Mouse (Mus musculus) heart, adult 2 months (tissue): Measurements from ENCODE around the gene Eid2. TPM values are rescaled to one million over a fixed set of nuclear protein-coding genes. Genes with fewer than 3 reads are reported as not detected.
A peak's percentile ranks its signal among the peaks of the same experiment; 100 is the strongest.

ENCODE experiments used
- DNase-seq, 2 experiments: peaks; one replicate each; pipeline ENCODE4 v3.0.0; 2021
- H3K27ac ChIP-seq: fragments of 200-600 bp; 2 replicates; pipeline ENCODE4 v1.8.1; 2022
- H3K27me3 ChIP-seq: fragments of 200-500 bp; 2 replicates; pipeline ENCODE4 v1.6.1; 2012; ENCODE audit warnings: mild to moderate bottlenecking, low read length, inconsistent platforms, mixed read lengths; ENCODE audit not compliant: control insufficient read depth, insufficient read depth
- H3K36me3 ChIP-seq: fragments of 200-500 bp; 2 replicates; pipeline ENCODE4 v1.6.1; 2012; ENCODE audit warnings: low read length, inconsistent platforms; ENCODE audit not compliant: control insufficient read depth, insufficient read depth
- H3K4me1 ChIP-seq: fragments of 200-500 bp; 2 replicates; pipeline ENCODE4 v1.6.1; 2011; ENCODE audit warnings: low read length; ENCODE audit not compliant: control insufficient read depth, insufficient read depth
- H3K4me3 ChIP-seq: fragments of 200-600 bp; 2 replicates; pipeline ENCODE4 v1.8.1; 2022
- H3K79me2 ChIP-seq: fragments of 200-500 bp; replicated peaks from 2 replicates; pipeline ENCODE4 v1.6.1; 2012; ENCODE audit warnings: mild to moderate bottlenecking, inconsistent platforms, low read length, moderate library complexity, mixed read lengths; ENCODE audit not compliant: control insufficient read depth, insufficient read depth
- H3K9ac ChIP-seq: fragments of 200-500 bp; 2 replicates; pipeline ENCODE4 v1.6.1; 2012; ENCODE audit warnings: low read depth, mild to moderate bottlenecking, control low read depth, inconsistent platforms, low read length, mixed read lengths
- CTCF ChIP-seq: fragments of 200-600 bp; IDR thresholded peaks from 2 replicates; pipeline ENCODE4 v1.8.1; 2022; ENCODE audit warnings: antibody characterized with exemption, mild to moderate bottlenecking, moderate library complexity
- EP300 ChIP-seq: fragments of 200-500 bp; IDR thresholded peaks from 2 replicates; pipeline ENCODE4 v1.6.1; 2011; ENCODE audit warnings: low read depth, low read length, control low read depth; ENCODE audit not compliant: insufficient read depth
- POLR2A ChIP-seq: fragments of 200-500 bp; IDR thresholded peaks from 2 replicates; pipeline ENCODE4 v1.6.1; 2011; ENCODE audit warnings: mild to moderate bottlenecking, low read depth, low read length, control low read depth; ENCODE audit not compliant: insufficient read depth
- WGBS: fragments of 180-500 bp; shearing (Covaris S2); methylation state at CpG from one replicate; pipeline ENCODE4 v1.1.7; 2018; 5-methylcytosine and 5-hydroxymethylcytosine counted together
- intact Hi-C: fragments of 180-260 bp; cut with DNase I; formaldehyde crosslinking; loops from one replicate; pipeline ENCODE4 v1.15.1; 2025
- polyA plus RNA-seq: library from polyadenylated mRNA; depleted of rRNA; stranded (reverse); fragments of >200 nt; gene quantifications from 2 replicates; pipeline ENCODE4 v1.2.3, GENCODE M21; 2012
- total RNA-seq, 2 experiments: library from RNA; stranded (reverse); gene quantifications; 2 replicates each; pipeline ENCODE4 v1.2.3; 2021

Eid2 gene
- total and polyA plus RNA-seq, 3 experiments, result 4.2 to 11.9 (median 11.2) TPM

DNA sequence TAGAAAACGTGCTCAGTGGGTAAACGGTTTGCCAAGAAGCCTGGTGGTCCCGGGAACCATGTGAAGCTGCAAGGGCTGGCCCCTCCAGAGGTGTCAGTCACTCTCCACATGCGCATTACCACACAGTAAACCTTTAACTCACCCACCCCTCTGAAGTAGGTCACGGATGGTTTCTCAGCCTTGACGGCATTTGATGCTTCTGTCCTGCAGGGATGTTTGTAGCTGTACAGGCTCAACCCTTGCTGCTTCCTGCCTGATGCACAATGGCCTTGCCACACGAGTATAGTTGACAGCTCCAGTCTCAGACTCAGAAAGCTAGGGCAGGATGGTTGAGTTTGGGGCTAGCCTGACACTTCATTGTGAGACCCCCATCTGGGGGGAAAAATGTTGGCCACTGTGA is 12.9 kb downstream of the Eid2 start:
- TF ChIP-seq POLR2A (no peak), CTCF (no peak)
- WGBS, result 76% methylated on average over 7 of the region's 7 CpGs
- Histone ChIP-seq H3K4me3 (no peak overlapping the region), H3K36me3 (no peaks in the 10 kb centered on the region), H3K79me2 (no peaks in the 10 kb centered on the region; the same call in 1 of the 2 replicates), H3K27ac (no peak overlapping the region), H3K27me3 (no peaks in the 10 kb centered on the region), H3K9ac (no peak overlapping the region), H3K4me1 (peaks cover 2% of the 10 kb centered on the region)
- intact Hi-C loops, result no loop called here
- no peak for DNase-seq

DNA sequence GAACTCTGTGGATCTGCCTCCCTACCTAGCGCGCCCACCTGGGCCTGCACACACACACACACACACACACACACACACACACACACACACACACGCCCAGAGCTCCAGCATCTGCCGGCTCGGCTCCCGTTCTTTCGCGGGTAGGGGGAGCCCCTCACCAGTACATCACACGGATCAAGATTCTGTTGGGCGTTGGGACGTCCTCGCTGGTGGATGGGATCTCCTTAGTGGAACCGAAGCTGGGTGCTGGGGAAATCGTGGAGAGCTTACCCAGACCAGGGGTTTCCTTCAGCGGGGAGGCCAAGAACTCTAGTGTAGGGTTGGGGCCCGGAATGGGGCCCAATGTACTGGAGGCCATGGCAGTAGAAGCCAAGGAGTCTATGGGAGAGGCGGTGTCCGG is 22.5 kb downstream of the Eid2 start:
- Histone ChIP-seq H3K4me3 (no peak overlapping the region), H3K27me3 (peaks cover 16% of the 10 kb centered on the region), H3K4me1 (no peaks in the 10 kb centered on the region), H3K9ac (no peak overlapping the region), H3K79me2 (no peaks in the 10 kb centered on the region), H3K36me3 (no peaks in the 10 kb centered on the region), H3K27ac (no peak overlapping the region)
- TF ChIP-seq CTCF (no peak), POLR2A (no peak), EP300 (no peak)
- intact Hi-C loops, result no loop called here
- DNase-seq, result no peak
- WGBS, result 2% methylated on average over 18 of the region's 18 CpGs

DNA sequence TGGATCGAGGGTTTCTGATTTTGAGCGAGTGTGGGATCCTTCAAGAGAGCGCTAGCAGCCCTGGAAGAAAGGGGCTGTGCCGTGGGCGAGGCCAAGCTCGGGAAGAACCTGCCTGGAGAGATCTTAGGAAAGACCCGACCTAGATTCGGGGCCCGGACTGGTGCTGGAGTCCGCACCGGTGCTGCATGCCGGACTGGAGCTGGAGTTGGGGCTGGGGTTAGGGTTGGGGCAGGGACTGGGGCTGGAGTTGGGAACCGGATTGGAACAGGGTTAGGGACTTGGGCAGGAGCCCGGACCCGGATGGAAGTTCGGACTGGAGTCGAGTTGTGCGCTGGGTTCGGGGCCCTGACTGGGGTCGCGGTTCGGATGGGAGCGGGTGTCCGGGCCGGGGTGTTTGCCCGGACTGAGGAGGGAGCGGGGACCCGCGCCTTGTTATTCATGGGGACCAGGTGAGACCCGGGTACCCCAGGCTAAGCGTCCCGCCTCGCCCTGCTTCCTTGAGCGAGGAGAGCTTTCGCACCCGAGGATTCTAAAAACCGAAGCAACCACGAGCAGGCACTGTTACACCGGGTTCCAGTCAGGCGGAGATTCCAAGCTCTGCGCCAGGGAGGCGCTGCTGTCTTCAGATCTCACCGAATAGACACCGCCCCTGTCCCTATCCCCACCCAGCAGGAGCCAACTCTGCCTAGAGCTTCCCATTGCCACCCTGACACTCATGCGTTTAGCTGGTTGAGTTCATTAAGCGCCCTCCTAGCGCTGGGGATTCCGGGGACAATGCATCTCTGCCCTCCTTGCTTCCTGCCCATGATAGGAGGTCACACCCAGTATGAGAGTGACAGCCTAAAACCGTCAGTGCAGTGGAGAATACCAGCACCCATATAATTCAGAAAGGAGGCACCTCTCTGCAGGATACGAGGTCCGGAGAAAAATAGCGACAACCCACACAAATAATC is 23.2 kb downstream of the Eid2 start, which contains the start of gene Selenov:
Selenov (minus strand) TSS at position 549 of the 953 bp plus-strand sequence.
- no peak within 1 kb of the TSS for H3K27ac ChIP-seq
- H3K4me1 ChIP-seq, result no peaks in the 10 kb centered on the region
- no peak within 1 kb of the TSS for H3K4me3 ChIP-seq
- H3K79me2 ChIP-seq, result no peaks in the 10 kb centered on the region
- DNase-seq, result no peak
- no peak within 1 kb of the TSS for H3K9ac ChIP-seq
- H3K27me3 ChIP-seq, result peaks cover 16% of the 10 kb centered on the region
- intact Hi-C loops, result no loop called here
- 2% methylated on average over 52 of the region's 52 CpGs for WGBS
- no peak for TF ChIP-seq POLR2A
- no peak for TF ChIP-seq EP300
- no peak for TF ChIP-seq CTCF
- no peaks in the 10 kb centered on the region for H3K36me3 ChIP-seq

DNA sequence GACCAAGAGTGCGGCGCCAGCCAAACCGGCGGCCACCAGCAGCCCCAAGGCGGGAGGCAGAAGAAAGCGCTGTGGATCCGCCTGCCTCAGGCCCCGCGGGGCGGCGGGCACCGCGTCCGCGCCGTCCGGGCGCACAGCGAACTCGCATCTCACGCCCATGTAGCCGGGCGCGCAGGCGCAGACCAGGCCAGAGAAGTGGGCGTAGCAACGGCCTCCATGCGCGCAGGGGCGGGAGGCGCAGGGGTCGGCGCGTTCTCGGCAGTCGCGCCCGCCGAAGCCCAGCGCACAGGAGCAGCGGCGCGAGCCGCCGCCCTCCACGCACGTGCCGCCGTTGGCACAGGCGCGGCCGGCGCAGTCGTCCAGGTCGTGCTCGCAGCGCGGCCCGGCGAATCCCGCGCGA is 26.8 kb downstream of the Eid2 start:
- 0 out of 2 replicates have a peak overlapping the region, but pooled peaks have one; percentile 4 for H3K9ac ChIP-seq
- H3K27ac ChIP-seq, result no peak overlapping the region
- peak; percentile 47 to 55 for DNase-seq
- H3K27me3 ChIP-seq, result peaks cover 13% of the 10 kb centered on the region
- peak overlapping the region; percentile 15; the same call in 1 of the 2 replicates for H3K4me3 ChIP-seq
- 12% methylated on average over 61 of the region's 63 CpGs for WGBS
- no peaks in the 10 kb centered on the region for H3K36me3 ChIP-seq
- H3K79me2 ChIP-seq, result no peaks in the 10 kb centered on the region
- H3K4me1 ChIP-seq, result no peaks in the 10 kb centered on the region
- TF ChIP-seq CTCF, result no peak
- no peak for TF ChIP-seq POLR2A
- TF ChIP-seq EP300, result no peak
- intact Hi-C loops, result no loop called here

DNA sequence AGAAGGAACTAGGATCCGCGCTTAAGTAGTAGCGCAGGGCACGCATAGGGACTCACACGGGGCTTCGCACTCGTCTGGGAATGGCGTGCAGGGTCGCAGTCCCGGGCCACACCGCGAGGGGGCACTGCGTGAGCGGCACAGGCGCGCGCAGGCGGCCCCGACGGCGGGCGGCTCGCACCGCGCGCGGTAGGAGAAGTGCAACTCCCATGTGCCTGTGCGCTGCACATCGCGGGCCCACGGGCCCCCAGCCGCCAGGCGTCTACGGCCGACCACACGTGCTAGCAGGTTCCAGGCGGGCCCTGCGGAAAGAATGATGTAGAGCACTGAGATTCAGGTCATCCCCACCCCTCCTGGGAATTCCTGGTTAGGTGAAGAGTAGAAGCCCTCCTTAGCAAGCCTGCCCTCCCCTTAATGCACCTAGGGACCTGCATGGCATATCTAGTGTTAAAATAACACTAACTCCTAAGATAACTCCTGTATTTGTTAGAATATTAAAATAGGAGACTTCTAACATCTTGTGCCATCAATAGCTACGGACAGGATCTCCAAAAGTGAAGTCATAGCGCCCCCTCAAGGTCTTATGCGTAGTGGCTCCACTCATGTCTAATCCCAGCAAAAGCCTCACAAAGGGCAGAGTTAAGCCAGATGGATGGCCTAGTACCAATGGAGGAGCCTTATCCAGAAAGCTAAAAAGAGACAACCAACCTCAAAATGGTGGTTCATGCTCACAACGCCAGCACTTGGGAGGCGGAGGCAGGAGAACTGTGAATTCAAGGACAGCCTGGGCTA is 31.4 kb downstream of the Eid2 start:
- Histone ChIP-seq H3K4me1 (no peaks in the 10 kb centered on the region), H3K27ac (no peak overlapping the region), H3K27me3 (peaks cover 9% of the 10 kb centered on the region), H3K4me3 (no peak overlapping the region), H3K9ac (no peak overlapping the region), H3K36me3 (no peaks in the 10 kb centered on the region), H3K79me2 (no peaks in the 10 kb centered on the region)
- TF ChIP-seq EP300 (no peak), POLR2A (no peak), CTCF (peak; percentile 63)
- intact Hi-C loops, result loop anchor here (1.0 kb wide), 1 partner anchor 151 kb away; no protein-coding TSS in a partner anchor
- 31% methylated on average over 43 of the region's 43 CpGs for WGBS
- DNase-seq, result no peak
